Mouse (Mus musculus) small intestine, adult 2 months (tissue): ENCODE data around the gene Fam193a.

Experiments
- CTCF ChIP-seq: fragments of 200-500 bp; IDR thresholded peaks from 2 replicates; pipeline ENCODE4 v1.5.1; 2012; ENCODE audit warnings: low read depth, mild to moderate bottlenecking, control low read depth, inconsistent platforms, low read length, moderate library complexity, mixed read lengths; ENCODE audit not compliant: insufficient replicate concordance, insufficient read length; ENCODE audit errors: extremely low read depth
- POLR2A ChIP-seq: fragments of 200-500 bp; IDR thresholded peaks from 2 replicates; pipeline ENCODE4 v1.6.1; 2012; ENCODE audit warnings: low read depth, mild to moderate bottlenecking, control low read depth, inconsistent platforms, low read length, moderate library complexity

GRCm38 (mm10) chr5:34501588-34501987 is 131.9 kb downstream of the Fam193a start:
- no peak for TF ChIP-seq CTCF
- no peak for TF ChIP-seq POLR2A
